Mouse (Mus musculus) lung, embryonic 16.5 days (tissue): Measurements from ENCODE around the gene Gm15517. TPM values are rescaled to one million over a fixed set of nuclear protein-coding genes. Genes with fewer than 3 reads are reported as not detected.

ENCODE experiments used
- ATAC-seq: fragments of 200-750 bp; cut with Nextera tagmentation; 2 replicates; pipeline ENCODE4 v1.8.0; 2017; ENCODE audit warnings: low read depth, mild to moderate bottlenecking, moderate library complexity
- H3K27ac ChIP-seq: fragments of 300-500 bp; sonication (generic); 2 replicates; pipeline ENCODE4 v1.5.1; 2014; ENCODE audit warnings: mild to moderate bottlenecking, control low read depth, low read length
- H3K27me3 ChIP-seq: fragments of 300-500 bp; sonication (generic); 2 replicates; pipeline ENCODE4 v1.6.1; 2014; ENCODE audit warnings: low read depth, low read length, mixed read lengths; ENCODE audit not compliant: control insufficient read depth, insufficient read depth
- H3K36me3 ChIP-seq: fragments of 300-500 bp; sonication (generic); 2 replicates; pipeline ENCODE4 v1.6.1; 2014; ENCODE audit warnings: low read length; ENCODE audit not compliant: control insufficient read depth, insufficient read depth
- H3K4me1 ChIP-seq: fragments of 300-500 bp; sonication (generic); replicated peaks from 2 replicates; pipeline ENCODE4 v1.6.1; 2014; ENCODE audit warnings: low read length, mixed read lengths; ENCODE audit not compliant: control insufficient read depth, insufficient read depth
- H3K4me2 ChIP-seq: fragments of 300-500 bp; sonication (generic); 2 replicates; pipeline ENCODE4 v1.6.1; 2014; ENCODE audit warnings: low read depth, low read length, control low read depth
- H3K4me3 ChIP-seq: fragments of 300-500 bp; sonication (generic); 2 replicates; pipeline ENCODE4 v1.5.1; 2014; ENCODE audit warnings: mild to moderate bottlenecking, low read length, control low read depth
- H3K9ac ChIP-seq: fragments of 300-500 bp; sonication (generic); 2 replicates; pipeline ENCODE4 v1.6.1; 2014; ENCODE audit warnings: low read length, control low read depth
- H3K9me3 ChIP-seq: fragments of 300-500 bp; sonication (generic); 2 replicates; pipeline ENCODE4 v1.6.1; 2016; ENCODE audit warnings: low read length; ENCODE audit not compliant: control insufficient read depth
- WGBS: fragments of 180-500 bp; shearing (Covaris S2); extraction: QIAGEN DNeasy Blood & Tissue Kit; methylation state at CpG from one replicate; pipeline ENCODE4 v1.1.7; 2014; 5-methylcytosine and 5-hydroxymethylcytosine counted together
- polyA plus RNA-seq: library from polyadenylated mRNA; unstranded; fragments of >200 nt; fragmentation: Nextera tagmentation; extraction: Ambion mirVana; gene quantifications from 2 replicates; pipeline ENCODE4 v1.2.1, GENCODE M21; 2015

The Gm15517 gene
- polyA plus RNA-seq, 1 experiment from 2014 or later, result not detected

DNA sequence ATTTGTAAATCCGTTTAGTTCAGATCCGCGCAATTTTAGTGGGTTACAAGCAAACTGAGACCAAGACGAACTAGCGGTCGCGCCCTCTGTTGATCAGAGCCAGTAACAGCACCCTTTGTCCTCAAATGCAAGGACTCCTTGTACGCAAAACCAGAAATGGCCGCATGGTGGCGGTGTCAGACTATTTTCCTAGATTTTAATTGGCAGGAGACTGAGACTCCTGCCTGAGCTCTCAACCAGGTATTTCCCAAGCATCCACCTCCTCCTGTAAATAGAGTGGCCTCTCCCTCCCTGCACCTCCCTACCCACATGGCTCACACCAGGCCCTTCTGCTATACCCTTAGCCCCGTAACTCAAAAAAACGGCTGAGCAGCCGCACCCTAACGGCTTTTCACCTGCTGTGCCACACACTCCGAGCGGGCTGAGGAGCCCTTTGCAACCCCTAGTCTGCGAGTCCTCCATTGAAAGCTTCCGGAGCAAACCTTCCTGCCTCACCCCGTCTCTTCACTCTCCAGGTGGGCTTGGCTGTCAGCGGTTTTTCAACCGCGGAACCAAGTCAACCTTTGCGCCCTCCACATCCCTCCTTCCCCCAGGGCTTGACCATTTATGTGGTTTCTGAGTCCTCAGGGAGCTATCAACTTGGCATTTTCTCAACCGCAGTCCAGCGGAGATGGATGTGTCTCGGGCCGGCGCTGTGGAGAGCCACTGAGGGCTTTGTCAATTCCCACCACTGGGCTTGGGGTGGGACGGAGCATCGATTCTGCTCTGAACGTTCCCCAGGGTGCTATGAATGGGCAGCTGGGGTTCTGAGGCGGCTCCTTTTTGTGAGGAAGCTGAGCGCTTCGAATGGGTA is 1.8 kb downstream of the Gm15517 start:
- Histone ChIP-seq H3K27ac (no peak overlapping the region), H3K27me3 (no peaks in the 10 kb centered on the region; the same call in 1 of the 2 replicates), H3K4me2 (peak overlapping the region; percentile 37), H3K4me3 (0 out of 2 replicates have a peak overlapping the region, but pooled peaks have one; percentile 2), H3K36me3 (no peaks in the 10 kb centered on the region), H3K9me3 (no peaks in the 10 kb centered on the region), H3K9ac (no peak overlapping the region), H3K4me1 (no peaks in the 10 kb centered on the region)
- peak; percentile 92 for ATAC-seq
- WGBS, result 2% methylated on average over 34 of the region's 34 CpGs

DNA sequence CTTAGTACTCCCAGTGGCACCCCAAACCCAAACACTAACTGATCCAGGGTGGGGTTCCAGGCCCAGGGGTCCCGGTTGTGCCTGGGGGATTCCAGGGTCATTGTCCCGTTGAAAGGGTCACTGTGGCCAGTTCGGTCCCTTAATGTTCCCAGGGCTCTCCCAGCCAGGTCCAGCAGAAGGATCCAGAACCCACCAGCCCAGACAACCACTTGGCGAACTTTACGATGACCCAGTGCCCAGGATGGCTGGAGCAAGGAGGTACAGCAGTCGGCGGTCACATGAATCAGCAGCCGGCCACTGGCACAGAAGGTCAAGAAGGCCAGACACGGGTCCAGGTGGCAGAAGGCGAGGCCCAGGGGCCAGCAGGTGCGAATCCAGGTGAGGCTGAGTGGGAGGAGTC is 6.9 kb downstream of the Gm15517 start:
- Histone ChIP-seq H3K27me3 (no peaks in the 10 kb centered on the region), H3K4me1 (no peaks in the 10 kb centered on the region), H3K4me3 (no peak overlapping the region), H3K9me3 (no peaks in the 10 kb centered on the region), H3K9ac (no peak overlapping the region), H3K4me2 (no peak overlapping the region), H3K27ac (no peak overlapping the region), H3K36me3 (no peaks in the 10 kb centered on the region)
- no peak for ATAC-seq
- 74% methylated on average over 11 of the region's 11 CpGs for WGBS

DNA sequence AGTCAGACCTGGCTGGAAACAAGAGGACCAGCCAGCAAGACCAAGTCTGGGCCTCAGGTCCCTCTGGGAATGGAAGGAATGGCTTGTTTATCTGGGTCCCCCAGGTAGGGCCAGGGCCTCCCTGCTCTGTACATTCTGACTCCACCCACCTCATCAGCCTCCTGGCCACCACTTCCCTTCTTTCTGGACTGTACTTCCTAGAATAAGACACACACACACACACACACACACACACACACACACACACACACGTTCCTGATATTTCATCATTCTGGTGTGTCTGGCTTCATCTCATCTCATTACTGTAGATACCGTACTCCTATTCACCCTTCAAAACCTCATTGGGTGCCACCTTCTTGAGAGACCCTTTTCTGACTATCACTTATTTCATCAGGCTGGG is 8.2 kb downstream of the Gm15517 start:
- no peaks in the 10 kb centered on the region for H3K9me3 ChIP-seq
- ATAC-seq, result no peak
- no peak overlapping the region for H3K27ac ChIP-seq
- no peak overlapping the region for H3K4me2 ChIP-seq
- no peaks in the 10 kb centered on the region for H3K36me3 ChIP-seq
- no peak overlapping the region for H3K4me3 ChIP-seq
- H3K4me1 ChIP-seq, result no peaks in the 10 kb centered on the region
- H3K27me3 ChIP-seq, result 0 out of 2 replicates have a peak, but pooled peaks cover 2% of the 10 kb centered on the region
- no peak overlapping the region for H3K9ac ChIP-seq
- WGBS, result 88% methylated on average over 2 of the region's 2 CpGs

DNA sequence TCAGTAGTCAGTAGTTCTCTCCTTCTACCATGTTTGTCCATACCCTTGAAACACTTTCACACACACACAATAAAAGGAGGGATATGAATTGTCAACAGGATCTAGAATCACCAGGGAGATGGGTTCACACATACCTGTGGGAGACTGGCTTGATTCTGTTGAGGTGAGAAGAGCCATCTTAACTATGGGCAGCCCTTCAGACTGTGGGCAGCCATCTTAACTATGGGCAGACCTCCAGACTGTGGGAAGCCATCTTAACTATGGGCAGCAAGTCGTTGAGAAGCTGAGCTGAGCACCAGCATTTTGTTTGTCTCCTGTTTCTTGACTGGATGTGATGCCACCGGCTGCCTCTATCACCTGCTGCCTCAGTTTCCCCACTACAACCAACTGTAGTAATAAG is 10.1 kb downstream of the Gm15517 start:
- no peak overlapping the region for H3K9ac ChIP-seq
- peaks cover 4% of the 10 kb centered on the region; the same call in 1 of the 2 replicates for H3K27me3 ChIP-seq
- no peak overlapping the region for H3K27ac ChIP-seq
- 61% methylated on average over 2 of the region's 2 CpGs for WGBS
- no peak overlapping the region for H3K4me3 ChIP-seq
- no peaks in the 10 kb centered on the region for H3K4me1 ChIP-seq
- no peaks in the 10 kb centered on the region for H3K9me3 ChIP-seq
- no peak overlapping the region for H3K4me2 ChIP-seq
- no peaks in the 10 kb centered on the region for H3K36me3 ChIP-seq
- no peak for ATAC-seq

DNA sequence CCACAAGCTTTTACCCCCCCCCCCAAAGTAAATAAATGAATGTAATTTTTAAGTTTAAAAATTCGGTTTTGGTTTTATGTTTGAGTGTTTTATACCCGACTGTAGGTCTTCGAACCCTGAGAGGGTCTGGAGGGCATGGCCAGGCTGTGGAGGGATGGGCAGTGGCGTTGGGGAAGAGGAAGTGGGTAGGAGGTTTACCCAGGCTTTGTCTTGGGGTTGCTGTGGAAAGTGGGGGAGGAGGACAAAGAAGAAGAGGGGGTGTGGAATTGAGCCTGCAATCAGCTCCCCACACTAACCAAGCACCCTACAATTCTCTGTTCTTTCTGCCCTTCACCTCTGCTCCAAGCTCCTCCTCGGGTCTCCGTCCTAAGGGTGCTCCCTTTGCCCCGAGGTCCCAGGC is 11.3 kb downstream of the Gm15517 start:
- H3K9ac ChIP-seq, result no peak overlapping the region
- no peaks in the 10 kb centered on the region for H3K4me1 ChIP-seq
- peaks cover 4% of the 10 kb centered on the region; the same call in 1 of the 2 replicates for H3K27me3 ChIP-seq
- no peak for ATAC-seq
- no peak overlapping the region for H3K27ac ChIP-seq
- no peaks in the 10 kb centered on the region for H3K9me3 ChIP-seq
- WGBS, result 88% methylated on average over 6 of the region's 7 CpGs
- H3K4me3 ChIP-seq, result no peak overlapping the region
- H3K4me2 ChIP-seq, result no peak overlapping the region
- no peaks in the 10 kb centered on the region for H3K36me3 ChIP-seq

DNA sequence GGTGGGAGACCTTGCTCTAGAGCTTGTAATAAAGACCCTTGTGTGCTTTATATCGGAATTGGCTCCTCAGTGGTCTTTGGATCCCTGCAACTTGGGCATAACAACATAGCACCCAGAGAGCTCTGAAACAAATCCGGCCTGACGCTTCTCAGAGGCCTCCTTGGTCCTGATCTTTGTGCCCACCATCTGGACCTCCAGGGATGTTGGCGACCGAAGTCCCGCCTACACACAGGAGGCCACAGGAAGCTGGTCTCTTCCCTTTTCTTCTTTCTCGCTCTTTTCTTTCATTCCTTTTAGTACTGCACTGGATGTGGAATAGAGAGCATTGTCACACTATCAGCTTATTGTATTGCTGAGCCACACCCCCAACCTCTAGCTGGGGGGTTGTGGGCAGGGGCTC is 12.2 kb downstream of the Gm15517 start:
- no peaks in the 10 kb centered on the region for H3K4me1 ChIP-seq
- no peaks in the 10 kb centered on the region for H3K36me3 ChIP-seq
- H3K9ac ChIP-seq, result no peak overlapping the region
- no peak overlapping the region for H3K4me3 ChIP-seq
- ATAC-seq, result no peak
- 67% methylated on average over 7 of the region's 7 CpGs for WGBS
- H3K27ac ChIP-seq, result no peak overlapping the region
- no peaks in the 10 kb centered on the region for H3K9me3 ChIP-seq
- H3K27me3 ChIP-seq, result peaks cover 4% of the 10 kb centered on the region; the same call in 1 of the 2 replicates
- H3K4me2 ChIP-seq, result no peak overlapping the region

DNA sequence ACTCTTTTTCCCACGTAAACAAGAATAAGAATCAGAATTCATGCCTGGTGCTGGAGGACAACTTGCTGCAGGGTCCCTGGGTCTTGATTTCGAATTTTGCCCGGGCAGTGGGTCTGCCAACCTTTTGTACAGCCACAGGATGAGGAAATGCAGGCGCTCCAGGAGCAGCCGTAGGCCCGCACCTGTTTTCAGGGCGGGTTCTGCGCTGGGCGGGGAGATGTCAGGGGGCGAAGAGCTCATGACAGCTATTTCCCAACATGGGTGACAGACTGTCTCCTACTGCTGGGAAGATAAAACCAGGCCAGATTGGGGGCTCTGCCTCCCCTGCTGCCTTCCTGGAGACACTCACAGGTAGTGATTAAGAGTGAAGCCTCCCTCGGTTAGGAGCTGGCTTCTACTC is 12.8 kb downstream of the Gm15517 start:
- Histone ChIP-seq H3K27ac (no peak overlapping the region), H3K9ac (no peak overlapping the region), H3K36me3 (no peaks in the 10 kb centered on the region), H3K4me1 (no peaks in the 10 kb centered on the region), H3K4me3 (no peak overlapping the region), H3K9me3 (no peaks in the 10 kb centered on the region), H3K27me3 (peaks cover 4% of the 10 kb centered on the region; the same call in 1 of the 2 replicates), H3K4me2 (no peak overlapping the region)
- WGBS, result 25% methylated on average over 11 of the region's 11 CpGs
- no peak for ATAC-seq

DNA sequence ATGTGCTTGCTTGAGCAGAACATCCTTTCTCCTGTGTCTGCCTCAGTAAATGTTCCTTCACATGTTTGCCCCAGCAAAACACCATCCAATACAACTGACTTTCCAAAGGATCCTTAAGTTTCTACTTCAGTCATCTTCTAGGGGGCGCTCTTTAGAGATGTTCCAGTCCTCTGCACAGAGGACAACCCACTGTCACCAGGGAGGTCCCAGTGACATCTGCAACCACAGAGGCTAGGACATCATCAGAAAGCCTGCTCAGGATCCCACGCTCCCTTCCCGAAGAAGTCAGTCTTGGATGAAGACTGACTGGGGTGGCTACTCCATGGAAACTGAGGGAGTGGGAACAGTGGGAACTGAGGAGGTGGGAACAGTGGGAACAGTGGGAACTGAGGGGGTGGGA is 14.3 kb downstream of the Gm15517 start:
- WGBS, result 68% methylated on average over 3 of the region's 3 CpGs
- Histone ChIP-seq H3K27ac (no peak overlapping the region), H3K36me3 (no peaks in the 10 kb centered on the region), H3K4me1 (no peaks in the 10 kb centered on the region), H3K27me3 (peaks cover 4% of the 10 kb centered on the region; the same call in 1 of the 2 replicates), H3K4me2 (no peak overlapping the region), H3K9me3 (no peaks in the 10 kb centered on the region), H3K9ac (no peak overlapping the region), H3K4me3 (no peak overlapping the region)
- no peak for ATAC-seq

DNA sequence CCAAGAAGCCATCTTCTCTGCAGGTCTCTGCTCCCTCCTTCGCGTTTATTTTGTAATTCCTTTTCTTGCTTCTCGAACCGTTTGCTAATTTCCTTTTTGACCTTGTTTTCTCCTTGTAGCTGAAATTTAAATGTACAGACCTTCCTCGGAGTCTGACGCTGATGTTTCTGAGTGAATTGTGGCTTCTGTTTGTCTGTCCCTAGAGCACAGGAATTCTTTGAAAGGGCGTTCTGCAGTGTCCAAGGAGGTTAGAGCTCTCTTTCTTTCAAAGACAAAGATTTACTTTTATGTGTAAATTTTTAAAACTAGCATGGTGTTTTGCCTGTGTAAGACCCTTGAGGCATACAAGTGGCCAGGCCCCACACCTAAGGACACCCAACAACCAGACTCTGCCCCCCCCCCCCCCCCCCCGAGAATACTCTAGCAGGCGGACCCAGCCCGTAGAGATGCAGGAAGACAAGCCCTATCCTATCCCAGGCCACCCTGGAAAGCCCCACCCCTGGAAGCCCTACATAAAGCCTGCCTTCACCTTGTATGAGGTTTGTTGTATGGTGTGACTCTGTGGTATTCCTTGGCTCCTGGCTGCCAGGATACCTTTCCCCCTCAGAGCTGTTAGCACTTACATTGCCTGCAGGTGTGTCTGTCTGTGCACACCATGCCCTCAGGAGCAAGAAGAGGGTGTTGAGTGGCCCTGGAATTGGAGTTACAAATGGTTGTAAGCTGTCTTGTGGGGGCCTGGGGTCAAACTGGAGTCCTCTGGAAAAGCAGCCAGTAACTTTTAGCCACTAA is 15.4 kb downstream of the Gm15517 start:
- H3K4me2 ChIP-seq, result no peak overlapping the region
- no peaks in the 10 kb centered on the region for H3K4me1 ChIP-seq
- WGBS, result 68% methylated on average over 8 of the region's 10 CpGs
- ATAC-seq, result no peak
- no peak overlapping the region for H3K9ac ChIP-seq
- no peaks in the 10 kb centered on the region for H3K36me3 ChIP-seq
- H3K27ac ChIP-seq, result no peak overlapping the region
- H3K9me3 ChIP-seq, result no peaks in the 10 kb centered on the region
- H3K27me3 ChIP-seq, result peaks cover 4% of the 10 kb centered on the region; the same call in 1 of the 2 replicates
- H3K4me3 ChIP-seq, result no peak overlapping the region
